Mouse (Mus musculus) kidney, postnatal 36 days (tissue): ENCODE measurements around the gene Islr2.

ENCODE experiments used
- DNase-seq, 2 experiments: peaks; one replicate each; pipeline ENCODE4 v3.0.0; 2021 to 2022; ENCODE audit warnings: mixed read lengths in 2 of 2

Islr2 gene

GRCm38 (mm10) chr9:58196610-58197567 lies 7.2 kb downstream of the Islr2 start:
- DNase-seq: no peak

- no peak for DNase-seq
These were observed 8.0 kb downstream of the Islr2 start for GRCm38 (mm10) chr9:58196141-58196540.

GRCm38 (mm10) chr9:58195671-58196070 lies 8.4 kb downstream of the Islr2 start:
- DNase-seq: no peak

GRCm38 (mm10) chr9:58194222-58194621 lies 9.9 kb downstream of the Islr2 start:
- DNase-seq: no peak

GRCm38 (mm10) chr9:58184456-58184855 lies 19.7 kb downstream of the Islr2 start:
- no peak for DNase-seq

GRCm38 (mm10) chr9:58179390-58179789 lies 24.7 kb downstream of the Islr2 start:
- DNase-seq: no peak

- no peak for DNase-seq
These were observed 27.0 kb downstream of the Islr2 start for GRCm38 (mm10) chr9:58177165-58177564.

- no peak for DNase-seq
These were observed 28.2 kb downstream of the Islr2 start for GRCm38 (mm10) chr9:58175745-58176487.

- no peak for DNase-seq
These were observed 29.3 kb downstream of the Islr2 start for GRCm38 (mm10) chr9:58174818-58175251.

GRCm38 (mm10) chr9:58172863-58173262 lies 31.3 kb downstream of the Islr2 start:
- DNase-seq: no peak

- no peak for DNase-seq
These were observed 34.7 kb downstream of the Islr2 start for GRCm38 (mm10) chr9:58169426-58169825.

- no peak for DNase-seq
These were observed 35.2 kb downstream of the Islr2 start for GRCm38 (mm10) chr9:58168880-58169279.

- DNase-seq: no peak
These were observed 38.3 kb downstream of the Islr2 start for GRCm38 (mm10) chr9:58165779-58166178.

GRCm38 (mm10) chr9:58163146-58163545 lies 41.0 kb downstream of the Islr2 start:
- DNase-seq: no peak

GRCm38 (mm10) chr9:58162173-58162572 lies 41.9 kb downstream of the Islr2 start:
- no peak for DNase-seq

- DNase-seq: no peak
These were observed 43.8 kb downstream of the Islr2 start for GRCm38 (mm10) chr9:58160315-58160714.

- DNase-seq: no peak
These were observed 44.3 kb downstream of the Islr2 start for GRCm38 (mm10) chr9:58159855-58160254.

- DNase-seq: peak; percentile 13 to 20
These were observed 45.4 kb downstream of the Islr2 start for GRCm38 (mm10) chr9:58158541-58159311.

GRCm38 (mm10) chr9:58157838-58158237 lies 46.3 kb downstream of the Islr2 start:
- DNase-seq: no peak

GRCm38 (mm10) chr9:58156819-58157560 lies 47.1 kb downstream of the Islr2 start:
- DNase-seq: no peak

GRCm38 (mm10) chr9:58155366-58155765 lies 48.8 kb downstream of the Islr2 start:
- peak; percentile 42 to 70 for DNase-seq

GRCm38 (mm10) chr9:58153095-58153494 lies 51.0 kb downstream of the Islr2 start:
- no peak for DNase-seq
